Comparison of ENCODE assay signal across 9 mouse cellular contexts in genomic region chr9:21312134-21312533, GRCm38 (mm10). TPM values are rescaled to one million over a fixed set of nuclear protein-coding genes. Genes with fewer than 3 reads are reported as not detected.
DNase-seq lines count a peak whose midpoint lies in the region; ATAC-seq and TF ChIP-seq lines count a peak whose summit lies in the region.
"Had no signal": no experiment of that assay in that cellular context is flagged by ENCODE, and none has a peak within 500 bp of the region (broad histone marks: within the 10 kb centered on the region; RNA-seq: fewer than 3 reads in every experiment).

TSS of gene Ap1m2 (minus strand) at chr9:21312337.

- peak within 1 kb of the TSS; percentile 36 for H3K4me3 ChIP-seq in left cerebral cortex, adult 2 months
- H3K4me3 ChIP-seq in forebrain, embryonic 15.5 days, result peak within 1 kb of the TSS; percentile 18
- H3K4me3 ChIP-seq in neural tube, embryonic 13.5 days, result peak within 1 kb of the TSS; percentile 22

- H3K9ac ChIP-seq in forebrain, embryonic 15.5 days (replicated peaks), result no peak within 1 kb of the TSS
- H3K9ac ChIP-seq in neural tube, embryonic 13.5 days, result no peak within 1 kb of the TSS

- no peak within 1 kb of the TSS for H3K27ac ChIP-seq in left cerebral cortex, adult 2 months
- no peak within 1 kb of the TSS for H3K27ac ChIP-seq in forebrain, embryonic 15.5 days (replicated peaks)
- H3K27ac ChIP-seq in neural tube, embryonic 13.5 days (replicated peaks), result no peak within 1 kb of the TSS

- H3K4me1 ChIP-seq in forebrain, embryonic 15.5 days, result peaks cover 5% of the 10 kb centered on the region; the same call in 1 of the 2 replicates
- H3K4me1 ChIP-seq in neural tube, embryonic 13.5 days (replicated peaks), result 0 out of 2 replicates have a peak, but pooled peaks cover 6% of the 10 kb centered on the region

- DNase-seq in left cerebral cortex, adult 2 months (ENCODE audit: extremely low spot score in 1 of 2, low spot score in 2 of 2), result no peak
- no peak for DNase-seq in left cerebral cortex, postnatal 14 days (ENCODE audit: low spot score in 2 of 2)
- no peak for DNase-seq in large intestine, adult 2 months (ENCODE audit: low read depth, low spot score)
- DNase-seq in retina, postnatal 1 day, result no peak
- DNase-seq in natural killer cell, adult 2 months (ENCODE audit: low spot score in 2 of 2), result no peak
- DNase-seq in adrenal gland, postnatal 36 days, result no peak

- peak within 1 kb of the TSS; percentile 22; the same call in 1 of the 2 replicates for H3K4me2 ChIP-seq in forebrain, embryonic 15.5 days (replicated peaks)
- peak within 1 kb of the TSS; percentile 39 for H3K4me2 ChIP-seq in neural tube, embryonic 13.5 days

- no peak for TF ChIP-seq CTCF in left cerebral cortex, adult 2 months (IDR thresholded peaks at IDR 0.05)

- ATAC-seq in forebrain, embryonic 15.5 days (replicated peaks), result no peak
- ATAC-seq in neural tube, embryonic 13.5 days (ENCODE audit: low read depth), result no peak

- WGBS in forebrain, embryonic 15.5 days, result 11% methylated on average over 35 of the region's 35 CpGs
- 12% methylated on average over 35 of the region's 35 CpGs for WGBS in large intestine, adult 2 months
- WGBS in neural tube, embryonic 13.5 days, result 10% methylated on average over 31 of the region's 35 CpGs

- peaks cover 16% of the 10 kb centered on the region for H3K27me3 ChIP-seq in forebrain, embryonic 15.5 days
- peaks cover 24% of the 10 kb centered on the region for H3K27me3 ChIP-seq in neural tube, embryonic 13.5 days

- no peaks in the 10 kb centered on the region for H3K36me3 ChIP-seq in forebrain, embryonic 15.5 days
- no peaks in the 10 kb centered on the region for H3K36me3 ChIP-seq in neural tube, embryonic 13.5 days

- H3K9me3 ChIP-seq in forebrain, embryonic 15.5 days, result no peaks in the 10 kb centered on the region
- H3K9me3 ChIP-seq in neural tube, embryonic 13.5 days, result no peaks in the 10 kb centered on the region

- intact Hi-C loops in left cerebral cortex, adult 2 months (cut with DNase I), result loop anchor here (2.0 kb wide), 1 partner anchor 99 kb away; the partner anchor contains the start of gene Qtrt1
- intact Hi-C loops in left cerebral cortex, postnatal 14 days (cut with DNase I), result loop anchor here (2.0 kb wide), 1 partner anchor 99 kb away; the partner anchor contains the start of gene Qtrt1

RNA-seq across cellular contexts. Expression of gene Ap1m2, which starts in this region (rescaled TPM):
- 1 to 10 TPM; 1.2 to 2.4 TPM for total RNA-seq in left cerebral cortex, adult 2 months (2021)
- 1 to 10 TPM in 1 of 2 experiments, under 1 TPM in 1; 0.13 to 2.3 TPM for total RNA-seq in left cerebral cortex, postnatal 14 days (2021)
- 1.1 and 1.4 TPM in 2 replicates for polyA plus RNA-seq in forebrain, embryonic 15.5 days (2015; fragmentation: Nextera tagmentation; extraction: Ambion mirVana)
- 95.6 and 122 TPM in 2 replicates for polyA plus RNA-seq in large intestine, adult 2 months (2012; rRNA removed)
- polyA plus RNA-seq in neural tube, embryonic 13.5 days (2015; fragmentation: Nextera tagmentation; extraction: Ambion mirVana), result 0.89 and 1.1 TPM in 2 replicates
- not detected for total RNA-seq in adrenal gland, postnatal 36 days (2021)
- polyA plus RNA-seq: heart, postnatal 0 days had no signal

Comparison
In these comparisons a context has a peak if more than half of its experiments do, and no peak if none do; other contexts are left out.
1. RNA of gene Ap1m2 (polyA plus RNA-seq): 95.6 to 122 TPM in large intestine, adult 2 months; 1.1 to 1.4 TPM in forebrain, embryonic 15.5 days and 0.89 to 1.1 TPM in neural tube, embryonic 13.5 days; every median in the first group is over 10 times any median in the second.
2. Peak in every context shown above with its lines, with median percentiles within 50 percentile points of each other: H3K4me3 ChIP-seq.